Mouse (Mus musculus) liver, adult 10 weeks (tissue): ENCODE data around the gene Gm6020. TPM values are rescaled to one million over a fixed set of nuclear protein-coding genes. Genes with fewer than 3 reads are reported as not detected.

Experiments used
- polyA plus RNA-seq: library from polyadenylated mRNA; stranded (reverse); fragments of 350-450 nt; fragmentation: Illumina TruSeq; extraction: RNeasy Lipid Tissue Mini Kit (QIAGEN cat#74804); gene quantifications from one replicate; pipeline ENCODE4 v1.2.3, GENCODE M21; 2014; ENCODE audit warnings: low read depth, low replicate concordance

Gm6020 gene
- not detected for polyA plus RNA-seq

DNA sequence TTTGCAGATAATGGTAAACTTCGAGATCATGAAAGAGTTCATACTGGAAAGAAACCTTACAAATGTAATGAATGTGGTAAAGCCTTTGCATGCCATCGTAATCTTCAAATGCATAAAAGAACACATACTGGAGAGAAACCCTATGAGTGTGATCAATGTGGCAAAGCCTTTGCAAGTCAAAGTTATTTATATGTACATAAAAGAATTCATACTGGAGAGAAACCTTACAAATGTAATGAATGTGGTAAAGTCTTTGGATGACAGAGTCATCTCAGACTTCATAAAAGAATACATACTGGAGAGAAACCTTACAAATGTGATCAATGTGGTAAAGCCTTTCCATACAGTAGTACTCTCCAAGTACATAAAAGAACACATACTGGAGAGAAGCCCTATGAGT, at the start of gene Gm6020:
TSS of gene Gm6020 (plus strand) at position 301 of the 400 bp plus-strand sequence.

DNA sequence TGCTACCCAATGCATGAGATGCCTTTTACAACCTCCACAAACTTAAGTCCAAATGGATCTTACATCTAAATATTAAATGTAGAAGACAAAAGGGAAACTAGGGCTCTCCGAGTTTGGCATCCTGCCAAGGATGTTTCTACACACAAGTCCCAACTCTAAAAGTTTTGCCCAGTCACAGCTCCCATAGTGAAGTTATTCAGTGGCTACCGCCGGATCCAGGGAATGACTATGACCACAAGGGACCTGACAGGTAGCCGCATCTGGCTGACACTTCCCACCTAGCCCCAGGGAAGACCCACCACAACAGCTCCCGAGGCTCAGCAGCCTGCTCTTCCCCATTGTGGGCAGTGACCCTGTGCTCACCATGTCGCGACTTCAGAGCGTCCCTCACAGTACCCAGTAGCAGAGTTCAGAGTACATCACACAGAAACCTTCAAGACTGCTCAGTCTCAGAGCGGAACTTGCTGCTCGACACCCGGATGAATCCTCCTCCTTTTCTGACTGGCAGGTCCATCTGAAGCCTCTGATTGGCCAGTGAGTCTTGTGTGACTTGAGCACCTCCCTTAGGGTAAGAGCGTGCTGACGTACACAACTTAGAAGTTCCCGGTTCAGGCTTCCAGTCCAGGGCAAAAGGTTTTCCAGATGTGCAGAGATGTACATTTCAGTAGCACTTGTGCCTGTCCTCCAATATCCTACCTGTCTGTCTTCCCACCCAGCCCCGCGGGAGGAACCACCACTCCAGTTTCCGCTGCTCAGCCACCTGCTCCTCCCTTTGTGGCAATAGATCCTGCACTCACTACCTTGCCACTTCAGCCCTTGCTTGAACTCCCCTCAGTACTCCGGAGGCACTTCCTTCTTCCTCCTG, 43.1 kb upstream of the Gm6020 start, which contains the start of gene Zfp950:
TSS of gene Zfp950 (minus strand) at position 499 of the 865 bp plus-strand sequence.

DNA sequence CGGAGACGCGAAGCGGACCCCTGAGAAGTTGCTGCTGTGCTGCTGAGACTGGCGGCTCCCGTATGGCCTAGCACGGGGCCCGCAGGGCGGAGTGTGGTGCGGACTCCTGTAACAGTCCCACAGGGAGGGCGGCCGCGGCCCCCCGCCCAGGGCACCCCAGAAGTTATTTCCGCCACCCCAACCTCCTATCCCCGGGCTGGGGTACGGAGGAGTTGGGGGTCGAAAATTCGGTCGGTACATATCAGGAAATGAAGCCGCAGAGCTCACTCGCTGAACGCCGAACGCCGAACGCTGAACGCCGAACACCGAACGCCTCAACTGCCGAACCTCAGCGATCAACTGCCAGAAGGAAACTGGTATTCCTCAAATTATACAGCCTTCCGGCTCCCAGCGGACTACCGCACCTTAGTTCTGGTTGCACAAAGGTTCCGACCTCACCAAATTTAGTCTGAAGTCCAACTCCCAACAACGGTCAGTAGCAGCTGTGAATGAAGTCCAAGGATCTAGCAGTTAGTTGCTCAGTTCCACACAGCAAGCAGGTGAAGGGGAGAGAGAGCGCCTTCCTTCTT, 7.8 kb upstream of the Gm6020 start, which contains the start of gene Gm7102:
TSS of gene Gm7102 (minus strand) at position 554 of the 569 bp plus-strand sequence.

GRCm38 (mm10) chr19:61227941-61228701, 44.4 kb downstream of the Gm6020 start, which contains the start of gene Csf2ra:
Gene Csf2ra, minus strand, starts transcription at chr19:61228429.

Other genes with a start within 250 kb of the Gm6020 start
- 75.1 TPM for gene Zfp950, start 43.0 kb upstream of the Gm6020 start, polyA plus RNA-seq
- not detected for gene Gm7102, start 7.6 kb upstream of the Gm6020 start, polyA plus RNA-seq
- 0.66 TPM for gene Csf2ra, start 44.5 kb downstream of the Gm6020 start, polyA plus RNA-seq
- gene Gm21060, start 113.2 kb downstream of the Gm6020 start, polyA plus RNA-seq = not detected